Mouse (Mus musculus): ENCODE results near the gene Pitpnm2.

GRCm38 (mm10) chr5:124103020-124103419 lies 146.5 kb downstream of the Pitpnm2 start:
- TF ChIP-seq POLR2A (IDR thresholded peaks at IDR 0.05; ENCODE audit: borderline replicate concordance, low read depth, low read length): no peak
- TF ChIP-seq CTCF (IDR thresholded peaks at IDR 0.05; ENCODE audit: low read depth, low read length): no peak
